Mouse (Mus musculus): ENCODE measurements around the gene Dhx30.

- no peak for TF ChIP-seq CTCF (IDR thresholded peaks at IDR 0.05; ENCODE audit: insufficient read depth, low read depth, low read length)
- TF ChIP-seq POLR2A (IDR thresholded peaks at IDR 0.05; ENCODE audit: insufficient read depth, low read depth, low read length) = no peak
Measured at GRCm38 (mm10) chr9:110068745-110069144, 48.9 kb downstream of the Dhx30 start.

Data from olfactory bulb, adult 2 months (tissue).